Mouse (Mus musculus): ENCODE measurements around the gene Akirin2. TPM values are rescaled to one million over a fixed set of nuclear protein-coding genes. Genes with fewer than 3 reads are reported as not detected.

Gene Akirin2
- polyA plus RNA-seq (2015; fragmentation: Nextera tagmentation; extraction: Ambion mirVana): 104 and 106 TPM in 2 replicates

DNA sequence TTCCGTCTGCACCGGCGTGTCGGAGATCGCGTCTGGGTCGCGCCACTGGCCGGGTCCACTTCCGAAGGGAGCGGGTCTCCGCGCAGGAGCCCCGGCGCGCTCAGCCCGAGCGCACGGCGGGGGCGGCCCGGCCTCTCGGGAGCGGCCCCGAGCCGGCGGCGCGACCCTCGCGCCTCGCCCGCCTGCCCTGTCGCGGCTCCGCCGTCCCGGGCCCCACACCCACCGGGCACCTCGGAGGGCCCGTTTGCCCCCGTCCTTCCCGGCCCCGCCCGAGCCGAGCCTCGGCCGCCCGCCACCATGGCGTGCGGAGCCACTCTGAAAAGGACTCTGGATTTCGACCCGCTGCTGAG lies at the start of gene Akirin2:
Akirin2 (plus strand) TSS at position 190 of the 350 bp plus-strand sequence.
- H3K4me2 ChIP-seq (replicated peaks): peak within 1 kb of the TSS; percentile 60
- H3K27ac ChIP-seq (replicated peaks): peak within 1 kb of the TSS; percentile 91
- H3K9me3 ChIP-seq: no peaks in the 10 kb centered on the region
- H3K4me3 ChIP-seq: peak within 1 kb of the TSS; percentile 91
- H3K36me3 ChIP-seq: no peaks in the 10 kb centered on the region
- WGBS: under 1% methylated on average over 53 of the region's 53 CpGs
- H3K9ac ChIP-seq (replicated peaks): peak within 1 kb of the TSS; percentile 95
- peaks cover 38% of the 10 kb centered on the region for H3K4me1 ChIP-seq
- H3K27me3 ChIP-seq: no peaks in the 10 kb centered on the region
- no peak for ATAC-seq (replicated peaks)

DNA sequence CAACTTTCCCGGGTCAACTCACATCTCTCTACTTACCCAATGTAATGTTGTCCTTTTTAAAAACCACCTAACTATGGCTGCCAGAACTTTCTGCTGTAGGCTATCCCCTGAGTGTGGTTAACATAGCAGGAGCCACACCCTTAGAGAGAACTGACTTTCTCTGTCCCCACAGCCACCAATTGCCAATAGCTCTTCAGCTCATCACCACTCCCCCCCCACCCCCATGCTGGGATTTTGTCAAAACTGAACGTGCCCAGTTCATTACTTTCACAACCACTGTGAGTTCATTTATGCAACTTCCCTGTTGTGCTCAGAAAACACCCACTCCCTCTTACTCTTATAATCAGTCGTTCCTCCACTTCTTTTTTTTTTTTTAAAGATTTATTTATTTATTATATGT lies 40.4 kb upstream of the Akirin2 start:
- ATAC-seq (replicated peaks): no peak
- Histone ChIP-seq H3K4me3 (no peak overlapping the region), H3K4me2 (replicated peaks) (no peak overlapping the region), H3K36me3 (no peaks in the 10 kb centered on the region), H3K4me1 (no peaks in the 10 kb centered on the region), H3K9me3 (no peaks in the 10 kb centered on the region), H3K27ac (replicated peaks) (no peak overlapping the region), H3K9ac (replicated peaks) (no peak overlapping the region), H3K27me3 (no peaks in the 10 kb centered on the region)
- WGBS: 83% methylated on average over 3 of the region's 3 CpGs

DNA sequence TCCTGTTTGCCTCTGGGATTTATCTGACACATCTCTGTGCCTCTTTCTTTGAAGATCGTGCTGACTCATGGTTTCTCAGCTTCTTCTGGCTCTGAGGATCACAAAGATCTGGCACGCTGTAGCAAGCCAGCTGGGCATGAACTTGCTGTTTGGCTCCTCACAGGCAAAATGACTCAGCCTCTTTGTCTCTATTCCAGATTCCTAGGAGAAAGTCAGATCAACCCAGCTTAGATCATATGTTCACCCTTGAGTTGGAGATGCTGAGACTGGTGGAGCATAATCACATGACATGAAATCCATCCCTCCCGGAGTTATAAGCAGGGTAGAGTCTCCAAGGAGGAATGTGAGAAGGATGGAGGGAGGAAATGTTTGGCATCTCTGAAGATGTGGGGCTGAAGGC lies 27.9 kb upstream of the Akirin2 start:
- no peak overlapping the region for H3K9ac ChIP-seq (replicated peaks)
- H3K4me1 ChIP-seq: no peaks in the 10 kb centered on the region
- H3K36me3 ChIP-seq: no peaks in the 10 kb centered on the region
- no peak overlapping the region for H3K4me2 ChIP-seq (replicated peaks)
- H3K27me3 ChIP-seq: no peaks in the 10 kb centered on the region
- H3K9me3 ChIP-seq: no peaks in the 10 kb centered on the region
- ATAC-seq (replicated peaks): no peak
- 86% methylated on average over 3 of the region's 3 CpGs for WGBS
- H3K27ac ChIP-seq (replicated peaks): no peak overlapping the region
- no peak overlapping the region for H3K4me3 ChIP-seq

DNA sequence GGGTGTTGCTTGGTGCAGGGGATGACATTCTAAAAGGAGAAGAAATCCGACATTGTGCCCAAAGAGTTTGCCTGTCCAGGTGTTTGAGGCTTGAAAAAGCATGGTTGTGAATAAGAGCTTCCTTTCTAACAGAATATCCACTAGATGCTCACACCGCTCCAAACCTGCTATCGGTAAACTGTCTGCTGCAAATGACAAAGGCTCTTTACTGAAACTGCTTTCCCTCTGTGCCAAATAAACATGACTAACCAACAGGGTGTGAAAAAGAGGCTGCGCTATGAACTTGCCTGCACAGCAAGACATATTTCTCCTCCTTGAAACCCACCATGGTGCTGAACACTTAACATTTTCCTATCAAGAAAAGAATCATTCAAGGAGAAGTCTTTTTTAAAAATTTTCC lies 27.2 kb upstream of the Akirin2 start:
- Histone ChIP-seq H3K9me3 (no peaks in the 10 kb centered on the region), H3K9ac (replicated peaks) (no peak overlapping the region), H3K36me3 (no peaks in the 10 kb centered on the region), H3K27ac (replicated peaks) (no peak overlapping the region), H3K4me1 (no peaks in the 10 kb centered on the region), H3K4me3 (no peak overlapping the region), H3K27me3 (no peaks in the 10 kb centered on the region), H3K4me2 (replicated peaks) (no peak overlapping the region)
- ATAC-seq (replicated peaks): no peak
- WGBS: 86% methylated on average over 4 of the region's 4 CpGs

DNA sequence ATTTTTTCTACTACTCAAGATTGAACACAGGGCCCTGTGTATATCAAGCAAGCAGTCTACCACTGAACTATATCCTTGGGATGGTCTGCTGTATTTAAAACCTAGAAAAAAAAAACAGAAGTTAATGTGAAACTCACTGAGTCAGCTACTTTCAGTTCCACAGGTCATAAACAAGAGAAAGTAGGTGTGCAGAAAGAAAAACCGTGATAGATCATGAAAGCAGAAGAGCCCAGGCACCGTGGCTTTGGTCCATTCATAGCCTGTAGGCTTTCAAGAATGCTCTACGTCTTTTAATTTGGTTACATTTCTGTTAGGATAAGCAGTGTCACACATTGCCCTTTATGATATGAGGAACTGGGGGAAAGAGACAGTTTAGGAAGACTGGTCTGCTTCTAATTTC lies 24.0 kb upstream of the Akirin2 start:
- no peak overlapping the region for H3K4me2 ChIP-seq (replicated peaks)
- no peak overlapping the region for H3K4me3 ChIP-seq
- H3K4me1 ChIP-seq: no peaks in the 10 kb centered on the region
- WGBS: 87% methylated on average over 3 of the region's 3 CpGs
- no peak overlapping the region for H3K9ac ChIP-seq (replicated peaks)
- H3K36me3 ChIP-seq: no peaks in the 10 kb centered on the region
- H3K27me3 ChIP-seq: no peaks in the 10 kb centered on the region
- no peak for ATAC-seq (replicated peaks)
- no peaks in the 10 kb centered on the region for H3K9me3 ChIP-seq
- H3K27ac ChIP-seq (replicated peaks): no peak overlapping the region

DNA sequence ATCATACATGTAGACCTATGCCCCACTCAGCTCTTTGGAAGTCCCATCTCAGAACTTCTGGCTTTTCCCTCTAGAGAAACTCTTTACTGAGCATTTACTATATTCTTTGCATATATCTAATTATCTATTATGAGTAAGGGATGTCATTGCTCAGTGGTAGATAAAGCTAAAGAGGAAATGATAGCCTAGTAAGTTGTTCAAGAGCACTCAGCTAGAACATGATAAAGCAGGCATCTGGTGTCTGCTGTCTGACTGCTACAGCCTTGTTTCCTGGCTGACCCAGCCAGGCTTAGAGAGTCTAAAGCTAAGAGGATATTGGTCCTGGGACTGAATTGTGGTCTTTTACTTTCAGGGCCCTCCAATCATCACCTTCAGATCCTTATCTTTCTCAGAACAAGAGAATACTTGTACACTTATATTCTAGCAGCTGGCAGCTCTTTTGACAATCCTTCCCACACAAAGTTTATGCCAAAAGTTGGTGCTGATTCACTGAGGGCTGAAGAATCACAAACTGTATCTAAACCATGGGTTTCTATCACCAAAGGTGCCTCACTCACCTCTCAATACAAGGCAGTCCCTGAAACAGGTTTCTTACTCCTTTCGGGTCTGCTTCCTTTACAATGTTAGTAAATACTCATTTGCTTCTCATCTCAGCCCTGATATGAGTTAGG lies 22.2 kb upstream of the Akirin2 start:
- no peaks in the 10 kb centered on the region for H3K27me3 ChIP-seq
- H3K4me1 ChIP-seq: no peaks in the 10 kb centered on the region
- no peak overlapping the region for H3K27ac ChIP-seq (replicated peaks)
- no peaks in the 10 kb centered on the region for H3K9me3 ChIP-seq
- H3K9ac ChIP-seq (replicated peaks): no peak overlapping the region
- no peaks in the 10 kb centered on the region for H3K36me3 ChIP-seq
- no peak for ATAC-seq (replicated peaks)
- no peak overlapping the region for H3K4me2 ChIP-seq (replicated peaks)
- 98% methylated on average over 1 of the region's 1 CpGs for WGBS
- no peak overlapping the region for H3K4me3 ChIP-seq

DNA sequence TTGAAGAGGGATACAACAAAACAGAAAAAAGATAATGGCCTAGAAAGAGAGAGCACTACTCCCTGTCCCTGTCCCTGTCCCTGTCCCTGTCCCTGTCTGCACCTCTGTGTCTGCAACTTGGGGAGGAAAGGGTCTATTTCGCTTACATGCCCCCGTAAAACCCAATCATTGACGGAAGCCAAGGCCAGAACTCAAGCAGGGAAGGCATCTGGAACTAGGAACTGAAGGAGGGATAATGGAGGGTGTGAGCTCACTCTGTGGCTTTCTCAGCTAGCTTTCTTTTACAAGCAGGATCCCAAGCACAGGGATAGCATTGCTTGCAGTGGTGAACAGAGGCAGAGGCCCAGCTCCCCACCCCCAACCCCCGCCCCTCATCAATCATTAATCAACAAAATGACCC lies 21.4 kb upstream of the Akirin2 start:
- Histone ChIP-seq H3K4me2 (replicated peaks) (no peak overlapping the region), H3K9me3 (no peaks in the 10 kb centered on the region), H3K9ac (replicated peaks) (no peak overlapping the region), H3K4me1 (no peaks in the 10 kb centered on the region), H3K36me3 (no peaks in the 10 kb centered on the region), H3K27ac (replicated peaks) (no peak overlapping the region), H3K4me3 (no peak overlapping the region), H3K27me3 (no peaks in the 10 kb centered on the region)
- no peak for ATAC-seq (replicated peaks)
- 83% methylated on average over 4 of the region's 4 CpGs for WGBS

DNA sequence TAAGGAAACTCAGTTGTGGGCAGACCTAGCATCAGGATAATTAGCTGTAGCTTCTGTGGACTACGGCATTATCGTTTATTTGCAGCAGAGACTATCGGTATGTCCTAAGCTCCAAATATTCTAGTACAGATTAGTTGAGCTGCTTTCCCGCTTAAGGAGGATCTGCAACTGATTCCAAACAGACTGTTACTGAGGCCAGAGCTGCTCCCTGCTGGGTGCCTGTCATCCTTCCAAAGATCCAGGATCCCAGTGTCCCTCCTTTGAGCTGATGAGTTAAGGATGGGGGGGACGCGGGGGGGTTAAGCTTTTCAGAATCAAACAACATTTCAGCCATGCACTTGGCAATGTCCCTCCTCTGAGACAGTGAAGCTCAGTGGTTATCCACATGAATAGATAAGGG lies 20.8 kb upstream of the Akirin2 start:
- H3K27me3 ChIP-seq: no peaks in the 10 kb centered on the region
- H3K9me3 ChIP-seq: no peaks in the 10 kb centered on the region
- ATAC-seq (replicated peaks): no peak
- no peaks in the 10 kb centered on the region for H3K4me1 ChIP-seq
- no peaks in the 10 kb centered on the region for H3K36me3 ChIP-seq
- H3K4me2 ChIP-seq (replicated peaks): no peak overlapping the region
- H3K27ac ChIP-seq (replicated peaks): no peak overlapping the region
- no peak overlapping the region for H3K4me3 ChIP-seq
- WGBS: 81% methylated on average over 6 of the region's 6 CpGs
- H3K9ac ChIP-seq (replicated peaks): no peak overlapping the region

DNA sequence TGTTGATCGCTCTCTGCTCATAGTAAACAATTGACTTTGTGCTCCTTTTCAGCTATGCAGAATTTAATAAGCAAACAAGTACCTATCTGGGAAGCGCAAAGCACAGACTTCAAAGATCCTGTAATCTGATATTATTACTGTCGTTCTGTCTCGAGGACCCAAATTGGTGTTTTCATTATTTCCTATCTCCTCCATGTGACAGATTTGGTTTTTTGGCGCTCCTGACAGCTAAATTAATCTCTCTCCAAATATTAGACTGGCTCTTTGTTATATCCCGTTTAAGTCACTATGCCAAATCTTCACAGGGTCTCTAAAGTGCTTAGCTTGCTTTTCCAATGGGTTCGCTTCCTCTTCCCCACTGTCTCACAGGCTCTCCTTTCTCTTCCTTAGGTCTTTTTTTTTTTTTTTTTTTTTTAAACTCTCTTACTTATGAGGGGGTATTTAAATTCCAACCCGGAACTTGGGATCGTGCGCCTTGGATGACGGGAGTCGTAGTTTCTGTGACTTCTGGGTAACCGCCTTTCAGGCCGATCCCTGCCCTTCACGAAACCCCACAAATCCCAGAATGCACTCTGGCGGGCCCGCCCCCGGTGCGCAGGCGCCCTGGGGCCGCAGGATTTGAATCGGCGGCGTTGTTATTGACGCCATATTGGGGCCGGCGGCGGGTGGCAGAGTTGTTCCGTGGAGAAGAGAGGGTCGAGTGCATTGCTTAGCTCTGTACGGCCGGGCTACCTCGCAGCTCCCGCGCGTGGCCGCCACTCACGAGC lies 573 bp upstream of the Akirin2 start:
- peak overlapping the region; percentile 91 for H3K4me3 ChIP-seq
- no peaks in the 10 kb centered on the region for H3K36me3 ChIP-seq
- 2% methylated on average over 38 of the region's 38 CpGs for WGBS
- H3K27ac ChIP-seq (replicated peaks): peak overlapping the region; percentile 91
- peak; percentile 96 for ATAC-seq (replicated peaks)
- H3K9ac ChIP-seq (replicated peaks): peak overlapping the region; percentile 95
- no peaks in the 10 kb centered on the region for H3K9me3 ChIP-seq
- peak overlapping the region; percentile 52 for H3K4me2 ChIP-seq (replicated peaks)
- no peaks in the 10 kb centered on the region for H3K27me3 ChIP-seq
- H3K4me1 ChIP-seq: peaks cover 32% of the 10 kb centered on the region

DNA sequence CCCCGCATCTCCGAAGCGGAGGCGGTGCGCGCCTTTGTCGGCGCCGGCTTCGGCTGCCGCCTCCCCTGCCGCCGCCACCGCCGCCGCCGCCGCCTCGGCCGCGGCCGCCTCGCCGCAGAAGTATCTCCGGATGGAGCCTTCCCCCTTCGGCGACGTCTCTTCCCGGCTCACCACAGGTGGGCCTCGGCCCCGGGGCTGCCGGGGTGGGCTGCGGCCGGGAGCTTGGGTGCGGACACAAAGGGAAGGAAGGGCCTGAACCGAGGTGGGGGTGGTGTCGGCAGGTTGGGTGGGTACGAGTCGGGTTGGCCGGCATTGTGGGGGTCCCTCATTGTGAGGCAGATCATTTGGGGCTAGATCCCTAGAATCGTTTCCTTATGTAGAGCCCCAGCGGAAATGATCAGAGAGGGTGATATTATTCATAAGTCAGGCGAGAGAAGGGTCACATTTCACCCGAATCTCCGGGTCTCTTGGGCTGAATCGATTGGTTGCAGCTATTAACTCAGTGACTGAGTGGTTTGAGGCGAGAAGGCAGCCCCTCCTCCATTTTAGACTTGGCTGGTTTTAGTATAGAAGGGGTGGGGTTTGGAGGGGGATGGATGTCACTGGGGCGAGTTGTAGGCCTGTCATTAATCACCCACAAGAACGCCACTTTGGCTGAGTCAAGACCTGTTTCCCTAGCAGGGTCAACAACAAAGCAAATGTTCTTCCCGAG lies 517 bp downstream of the Akirin2 start:
- H3K4me1 ChIP-seq: peaks cover 43% of the 10 kb centered on the region
- no peaks in the 10 kb centered on the region for H3K27me3 ChIP-seq
- no peaks in the 10 kb centered on the region for H3K36me3 ChIP-seq
- peak overlapping the region; percentile 95 for H3K9ac ChIP-seq (replicated peaks)
- under 1% methylated on average over 50 of the region's 50 CpGs for WGBS
- H3K4me3 ChIP-seq: peak overlapping the region; percentile 91
- ATAC-seq (replicated peaks): peak; percentile 30
- peak overlapping the region; percentile 60 for H3K4me2 ChIP-seq (replicated peaks)
- H3K9me3 ChIP-seq: no peaks in the 10 kb centered on the region
- H3K27ac ChIP-seq (replicated peaks): peak overlapping the region; percentile 91

DNA sequence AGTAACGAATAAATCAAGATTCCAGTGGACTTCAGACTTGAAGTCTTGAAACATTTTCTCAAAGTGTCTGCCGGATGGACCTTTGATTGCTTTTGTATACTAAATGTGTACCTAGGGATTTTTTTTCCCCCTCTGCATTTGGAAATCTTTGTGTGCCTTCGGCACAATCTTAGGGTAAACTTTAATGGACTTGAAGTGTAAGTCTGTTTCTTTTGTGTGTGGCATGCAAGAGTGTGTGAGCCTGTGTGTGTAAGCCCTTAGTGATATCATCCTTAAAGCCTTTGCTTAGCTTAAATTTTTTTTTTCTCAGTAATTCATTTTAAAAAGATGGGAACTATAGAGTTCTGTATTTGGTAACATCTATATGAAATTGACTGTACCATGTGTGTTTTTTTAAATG lies 1.2 kb downstream of the Akirin2 start:
- H3K36me3 ChIP-seq: no peaks in the 10 kb centered on the region
- ATAC-seq (replicated peaks): no peak
- no peaks in the 10 kb centered on the region for H3K9me3 ChIP-seq
- peaks cover 50% of the 10 kb centered on the region for H3K4me1 ChIP-seq
- peak overlapping the region; percentile 60 for H3K4me2 ChIP-seq (replicated peaks)
- H3K9ac ChIP-seq (replicated peaks): peak overlapping the region; percentile 95
- H3K27me3 ChIP-seq: no peaks in the 10 kb centered on the region
- H3K4me3 ChIP-seq: peak overlapping the region; percentile 91
- peak overlapping the region; percentile 91; the same call in 1 of the 2 replicates for H3K27ac ChIP-seq (replicated peaks)
- 22% methylated on average over 3 of the region's 3 CpGs for WGBS

DNA sequence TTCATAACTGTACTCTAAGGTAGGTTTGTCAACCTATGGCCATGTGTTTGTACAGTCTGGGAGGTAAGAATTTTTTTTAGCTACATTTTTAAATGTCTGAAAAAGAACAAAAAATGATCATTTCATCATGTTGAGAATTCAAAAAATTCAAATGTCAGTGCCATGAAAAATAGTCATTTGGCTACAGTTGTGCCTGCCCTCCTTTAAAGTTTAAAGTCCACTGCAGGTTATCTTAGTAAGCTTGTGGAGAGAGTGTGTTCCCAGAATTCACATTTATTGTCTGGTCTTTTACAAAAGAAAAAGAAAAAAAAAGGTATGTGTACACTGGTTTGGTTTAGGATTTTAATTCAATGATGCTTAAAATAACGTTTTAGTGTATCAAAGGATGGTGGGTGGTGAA lies 3.9 kb downstream of the Akirin2 start:
- Histone ChIP-seq H3K9me3 (no peaks in the 10 kb centered on the region), H3K4me3 (no peak overlapping the region), H3K27ac (replicated peaks) (no peak overlapping the region), H3K4me1 (peaks cover 54% of the 10 kb centered on the region), H3K36me3 (no peaks in the 10 kb centered on the region), H3K27me3 (no peaks in the 10 kb centered on the region), H3K9ac (replicated peaks) (no peak overlapping the region), H3K4me2 (replicated peaks) (no peak overlapping the region)
- no peak for ATAC-seq (replicated peaks)
- 6% methylated on average over 1 of the region's 1 CpGs for WGBS
